In the genomic region with DNA sequence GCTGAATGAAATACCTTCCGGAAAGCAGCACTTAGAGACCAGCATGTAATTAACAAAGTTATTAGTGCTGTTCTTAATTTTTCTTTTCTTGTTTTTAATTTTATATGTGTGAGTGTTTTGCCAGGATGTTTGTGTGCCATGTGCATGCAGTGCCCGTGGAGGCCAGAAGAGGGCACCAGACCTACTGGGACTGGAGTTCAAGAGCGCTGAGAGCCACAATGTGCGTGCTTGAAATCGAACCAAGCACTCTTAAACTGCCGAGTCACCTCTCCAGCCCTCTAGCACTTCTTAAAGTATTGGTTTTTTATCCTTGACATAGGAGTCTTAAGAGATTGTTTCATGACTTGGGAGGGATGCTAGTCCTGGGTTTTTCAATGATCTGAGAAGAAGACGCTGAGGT, we compare ENCODE assay signal across 10 mouse cellular contexts. TPM values are rescaled to one million over a fixed set of nuclear protein-coding genes. Genes with fewer than 3 reads are reported as not detected.
DNase-seq lines count a peak whose midpoint lies in the region; ATAC-seq and TF ChIP-seq lines count a peak whose summit lies in the region.
"Had no signal": no experiment of that assay in that cellular context is flagged by ENCODE, and none has a peak within 500 bp of the region (broad histone marks: within the 10 kb centered on the region; RNA-seq: fewer than 3 reads in every experiment).

No protein-coding gene starts in this region.

- WGBS in kidney, adult 2 months, result 84% methylated on average over 7 of the region's 7 CpGs
- 85% methylated on average over 7 of the region's 7 CpGs for WGBS in kidney, embryonic 15.5 days

- peak; percentile 50 for TF ChIP-seq CTCF in kidney, adult 2 months (conservative IDR thresholded peaks at IDR 0.05; ENCODE audit: insufficient read depth, insufficient read length, low read depth, low read length)

- H3K27ac ChIP-seq in kidney, adult 2 months (ENCODE audit: insufficient read depth, low read depth, low read length), result no peak overlapping the region
- H3K27ac ChIP-seq in kidney, embryonic 15.5 days, result no peak overlapping the region

- no peak overlapping the region for H3K4me3 ChIP-seq in kidney, adult 2 months (ENCODE audit: insufficient read depth, low read depth, low read length)
- no peak overlapping the region for H3K4me3 ChIP-seq in kidney, embryonic 15.5 days (replicated peaks)

- H3K27me3 ChIP-seq in kidney, adult 2 months (replicated peaks; ENCODE audit: control insufficient read depth, insufficient read depth, low read length), result no peaks in the 10 kb centered on the region
- H3K27me3 ChIP-seq in kidney, embryonic 15.5 days, result no peaks in the 10 kb centered on the region

- no peak overlapping the region for H3K9ac ChIP-seq in kidney, embryonic 15.5 days

- H3K36me3 ChIP-seq in kidney, adult 2 months (ENCODE audit: control insufficient read depth, insufficient read depth, low read length), result no peaks in the 10 kb centered on the region
- no peaks in the 10 kb centered on the region for H3K36me3 ChIP-seq in kidney, embryonic 15.5 days

- H3K4me1 ChIP-seq in kidney, adult 2 months (ENCODE audit: control insufficient read depth, insufficient read depth, low read length), result no peaks in the 10 kb centered on the region
- H3K4me1 ChIP-seq in kidney, embryonic 15.5 days, result no peaks in the 10 kb centered on the region; the same call in 1 of the 2 replicates

- H3K4me2 ChIP-seq in kidney, embryonic 15.5 days, result no peak overlapping the region

- no peak for DNase-seq in kidney, adult 2 months
- peak; percentile 38 for DNase-seq in 416B (ENCODE audit: low read depth)
- DNase-seq in ES-CJ7 (ENCODE audit: low read depth, low spot score), result peak; percentile 83
- DNase-seq in induced T-regulatory cell, adult 2 months (ENCODE audit: low read depth), result peak; percentile 47
- DNase-seq in right cerebral cortex, postnatal 4 days, result no peak
- no peak for DNase-seq in cerebellum, adult 9-11 months
- DNase-seq: adrenal gland, postnatal 25 days; kidney, postnatal 14 days had no signal

- no peak for TF ChIP-seq POLR2A in kidney, adult 2 months (IDR thresholded peaks at IDR 0.05; ENCODE audit: low read depth, low read length)

- H3K9me3 ChIP-seq in kidney, embryonic 15.5 days (replicated peaks), result no peaks in the 10 kb centered on the region

- ATAC-seq in kidney, embryonic 15.5 days (replicated peaks; ENCODE audit: low FRiP score), result no peak
- no peak for ATAC-seq in activated CD4-positive, CD25-positive, alpha-beta regulatory T cell, adult 4 months

RNA-seq across cellular contexts. Expression of a gene that starts 26.6 kb away (rescaled TPM):
- polyA plus RNA-seq in kidney, adult 2 months (2012; rRNA removed), result 11.1 and 12.4 TPM in 2 replicates
- 12.2 and 12.7 TPM in 2 replicates for polyA plus RNA-seq in kidney, embryonic 15.5 days (2015; fragmentation: Nextera tagmentation; extraction: Ambion mirVana)
- 1 to 10 TPM in 1 of 2 experiments, under 1 TPM in 1; 0.52 to 1.5 TPM for polyA plus RNA-seq in activated CD4-positive, CD25-positive, alpha-beta regulatory T cell, adult 4 months (2017; shearing (Covaris generic))

RNA-seq across cellular contexts. Expression of a gene that starts 38.2 kb away (rescaled TPM):
- polyA plus RNA-seq in kidney, adult 2 months (2012; rRNA removed), result 13.1 and 14.5 TPM in 2 replicates
- 22.3 and 22.6 TPM in 2 replicates for polyA plus RNA-seq in kidney, embryonic 15.5 days (2015; fragmentation: Nextera tagmentation; extraction: Ambion mirVana)
- polyA plus RNA-seq in activated CD4-positive, CD25-positive, alpha-beta regulatory T cell, adult 4 months (2017; shearing (Covaris generic)), result 10 to 100 TPM; 25.8 to 27.8 TPM

Comparison
In these comparisons a context has a peak if more than half of its experiments do, and no peak if none do; other contexts are left out.
1. DNase-seq: peak in 416B (single experiment), ES-CJ7 (single experiment) and induced T-regulatory cell, adult 2 months (single experiment); none in kidney, adult 2 months (single experiment), right cerebral cortex, postnatal 4 days (single experiment) and cerebellum, adult 9-11 months (single experiment).